Mouse (Mus musculus): ENCODE results near the gene Gucd1. TPM values are rescaled to one million over a fixed set of nuclear protein-coding genes. Genes with fewer than 3 reads are reported as not detected.

The Gucd1 gene
- polyA plus RNA-seq, 1 experiment from 2014 or later: 19.6 TPM

GRCm38 (mm10) chr10:75320321-75320720, 197.5 kb downstream of the Gucd1 start:
- no peak overlapping the region for H3K4me3 ChIP-seq
- H3K36me3 ChIP-seq: no peaks in the 10 kb centered on the region
- ATAC-seq (ENCODE audit: low read depth): no peak
- no peak overlapping the region for H3K9ac ChIP-seq
- H3K27ac ChIP-seq (replicated peaks): no peak overlapping the region
- H3K4me2 ChIP-seq: no peak overlapping the region
- H3K27me3 ChIP-seq: peaks cover 50% of the 10 kb centered on the region
- H3K9me3 ChIP-seq: no peaks in the 10 kb centered on the region
- WGBS: 66% methylated on average over 4 of the region's 4 CpGs
- peaks cover 22% of the 10 kb centered on the region for H3K4me1 ChIP-seq (replicated peaks)

GRCm38 (mm10) chr10:75318206-75318605, 199.6 kb downstream of the Gucd1 start:
- Histone ChIP-seq H3K9ac (0 out of 2 replicates have a peak overlapping the region, but pooled peaks have one; percentile 60), H3K9me3 (no peaks in the 10 kb centered on the region), H3K27me3 (peaks cover 50% of the 10 kb centered on the region), H3K27ac (replicated peaks) (no peak overlapping the region), H3K36me3 (0 out of 2 replicates have a peak, but pooled peaks cover 9% of the 10 kb centered on the region), H3K4me3 (peak overlapping the region; percentile 42; the same call in 1 of the 2 replicates), H3K4me2 (peak overlapping the region; percentile 49), H3K4me1 (replicated peaks) (peaks cover 22% of the 10 kb centered on the region)
- 86% methylated on average over 6 of the region's 6 CpGs for WGBS
- no peak for ATAC-seq (ENCODE audit: low read depth)

DNA sequence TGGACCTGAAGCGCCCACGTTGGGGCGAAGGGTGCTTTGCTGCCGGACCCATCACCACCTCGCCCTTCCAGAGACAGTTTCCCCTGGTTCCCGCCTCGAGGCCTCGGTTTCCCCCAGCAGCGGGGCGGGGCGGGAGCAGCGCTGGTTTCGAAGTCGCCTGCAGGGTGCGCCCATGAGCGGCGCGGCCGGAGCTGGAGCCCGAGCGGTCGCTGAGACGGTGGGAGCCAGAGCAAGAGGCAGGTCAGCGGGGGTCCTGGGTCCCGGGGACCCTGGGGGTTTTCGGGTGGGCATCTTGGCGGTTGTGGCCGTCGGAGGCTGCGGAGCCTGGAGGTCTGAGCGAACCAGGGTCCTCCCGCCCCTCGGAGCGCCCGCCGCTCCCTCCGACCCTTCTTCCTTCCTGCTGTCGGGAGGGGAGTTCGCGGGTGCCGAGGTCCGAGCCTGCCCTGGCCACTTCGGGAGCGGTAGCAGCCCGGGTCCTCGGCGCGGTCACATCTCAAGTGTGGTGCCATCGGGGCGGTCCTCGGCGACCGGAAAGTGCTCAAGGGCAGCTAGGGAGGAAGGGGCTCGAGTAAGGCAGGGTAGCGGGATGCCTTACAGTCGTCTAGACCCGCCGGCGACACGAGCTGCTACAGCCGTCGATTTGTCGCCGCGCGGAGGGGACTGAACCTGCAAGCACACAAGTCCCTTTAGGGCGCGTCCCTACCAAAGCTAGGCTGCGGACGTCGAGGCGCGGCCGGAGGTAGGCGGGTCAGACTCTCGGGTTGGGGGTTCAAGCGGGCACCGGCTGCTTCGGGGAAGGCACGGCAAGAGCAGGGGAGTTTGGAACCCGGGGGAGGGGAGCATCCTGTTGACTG, 200.6 kb downstream of the Gucd1 start:
- Histone ChIP-seq H3K9ac (peak overlapping the region; percentile 60), H3K27ac (replicated peaks) (peak overlapping the region; percentile 52; the same call in 1 of the 2 replicates), H3K9me3 (no peaks in the 10 kb centered on the region), H3K27me3 (peaks cover 50% of the 10 kb centered on the region), H3K4me3 (peak overlapping the region; percentile 42), H3K4me2 (peak overlapping the region; percentile 49), H3K4me1 (replicated peaks) (peaks cover 20% of the 10 kb centered on the region), H3K36me3 (peaks cover 20% of the 10 kb centered on the region)
- ATAC-seq (ENCODE audit: low read depth): peak; percentile 72
- WGBS: 1% methylated on average over 81 of the region's 81 CpGs

- peaks cover 50% of the 10 kb centered on the region for H3K27me3 ChIP-seq
- 0% methylated on average over 4 of the region's 4 CpGs for WGBS
- peak within 1 kb of the TSS; percentile 42 for H3K4me3 ChIP-seq
- ATAC-seq (ENCODE audit: low read depth): no peak
- H3K4me2 ChIP-seq: peak within 1 kb of the TSS; percentile 49
- peaks cover 25% of the 10 kb centered on the region for H3K36me3 ChIP-seq
- peak within 1 kb of the TSS; percentile 60 for H3K9ac ChIP-seq
- no peaks in the 10 kb centered on the region for H3K9me3 ChIP-seq
- peak within 1 kb of the TSS; percentile 52; the same call in 1 of the 2 replicates for H3K27ac ChIP-seq (replicated peaks)
- H3K4me1 ChIP-seq (replicated peaks): peaks cover 20% of the 10 kb centered on the region
These were observed 201.1 kb downstream of the Gucd1 start, which contains the start of gene Adora2a for GRCm38 (mm10) chr10:75316872-75316907. Adora2a (plus strand) TSS chr10:75316877.

GRCm38 (mm10) chr10:75316472-75316871, 201.3 kb downstream of the Gucd1 start:
- peak overlapping the region; percentile 49 for H3K4me2 ChIP-seq
- H3K27ac ChIP-seq (replicated peaks): 0 out of 2 replicates have a peak overlapping the region, but pooled peaks have one; percentile 14
- H3K4me3 ChIP-seq: peak overlapping the region; percentile 42
- peak overlapping the region; percentile 60 for H3K9ac ChIP-seq
- H3K27me3 ChIP-seq: peaks cover 50% of the 10 kb centered on the region
- peak; percentile 43 for ATAC-seq (ENCODE audit: low read depth)
- peaks cover 27% of the 10 kb centered on the region for H3K36me3 ChIP-seq
- no peaks in the 10 kb centered on the region for H3K9me3 ChIP-seq
- 4% methylated on average over 9 of the region's 9 CpGs for WGBS
- H3K4me1 ChIP-seq (replicated peaks): peaks cover 20% of the 10 kb centered on the region

GRCm38 (mm10) chr10:75315756-75316155, 202.0 kb downstream of the Gucd1 start:
- Histone ChIP-seq H3K4me2 (no peak overlapping the region), H3K36me3 (peaks cover 34% of the 10 kb centered on the region), H3K4me1 (replicated peaks) (peaks cover 20% of the 10 kb centered on the region), H3K27ac (replicated peaks) (no peak overlapping the region), H3K9me3 (no peaks in the 10 kb centered on the region), H3K4me3 (no peak overlapping the region), H3K27me3 (peaks cover 50% of the 10 kb centered on the region), H3K9ac (no peak overlapping the region)
- no peak for ATAC-seq (ENCODE audit: low read depth)
- WGBS: 73% methylated on average over 8 of the region's 8 CpGs

GRCm38 (mm10) chr10:75314190-75314980, 203.4 kb downstream of the Gucd1 start:
- Histone ChIP-seq H3K4me3 (no peak overlapping the region), H3K36me3 (peaks cover 48% of the 10 kb centered on the region), H3K9me3 (no peaks in the 10 kb centered on the region), H3K4me1 (replicated peaks) (peaks cover 20% of the 10 kb centered on the region), H3K27me3 (peaks cover 39% of the 10 kb centered on the region), H3K27ac (replicated peaks) (peak overlapping the region; percentile 38; the same call in 1 of the 2 replicates), H3K9ac (no peak overlapping the region; the same call in 1 of the 2 replicates), H3K4me2 (no peak overlapping the region)
- ATAC-seq (ENCODE audit: low read depth): no peak
- 70% methylated on average over 6 of the region's 6 CpGs for WGBS

GRCm38 (mm10) chr10:75312361-75312760, 205.4 kb downstream of the Gucd1 start:
- Histone ChIP-seq H3K4me2 (no peak overlapping the region), H3K27ac (replicated peaks) (no peak overlapping the region), H3K27me3 (peaks cover 19% of the 10 kb centered on the region), H3K9ac (no peak overlapping the region), H3K4me3 (no peak overlapping the region), H3K36me3 (peaks cover 68% of the 10 kb centered on the region), H3K4me1 (replicated peaks) (peaks cover 15% of the 10 kb centered on the region), H3K9me3 (no peaks in the 10 kb centered on the region)
- WGBS: 84% methylated on average over 7 of the region's 7 CpGs
- ATAC-seq (ENCODE audit: low read depth): no peak

- Histone ChIP-seq H3K27ac (replicated peaks) (no peak overlapping the region), H3K9ac (no peak overlapping the region), H3K9me3 (no peaks in the 10 kb centered on the region), H3K4me2 (no peak overlapping the region), H3K4me1 (replicated peaks) (peaks cover 22% of the 10 kb centered on the region), H3K27me3 (no peaks in the 10 kb centered on the region), H3K36me3 (peaks cover 74% of the 10 kb centered on the region), H3K4me3 (no peak overlapping the region)
- 93% methylated on average over 7 of the region's 7 CpGs for WGBS
- ATAC-seq (ENCODE audit: low read depth): no peak
These were observed 210.6 kb downstream of the Gucd1 start for GRCm38 (mm10) chr10:75307130-75307529.

- ATAC-seq (ENCODE audit: low read depth): 0 out of 2 replicates have a peak, but pooled peaks have one; percentile 19
- peaks cover 27% of the 10 kb centered on the region for H3K4me1 ChIP-seq (replicated peaks)
- no peaks in the 10 kb centered on the region for H3K27me3 ChIP-seq
- peaks cover 67% of the 10 kb centered on the region for H3K36me3 ChIP-seq
- peak overlapping the region; percentile 76 for H3K27ac ChIP-seq (replicated peaks)
- no peak overlapping the region for H3K4me2 ChIP-seq
- H3K4me3 ChIP-seq: no peak overlapping the region
- 87% methylated on average over 6 of the region's 6 CpGs for WGBS
- no peak overlapping the region for H3K9ac ChIP-seq
- H3K9me3 ChIP-seq: no peaks in the 10 kb centered on the region
These were observed 213.4 kb downstream of the Gucd1 start for GRCm38 (mm10) chr10:75304413-75304812.

- Histone ChIP-seq H3K4me1 (replicated peaks) (peaks cover 31% of the 10 kb centered on the region), H3K36me3 (peaks cover 67% of the 10 kb centered on the region), H3K27me3 (no peaks in the 10 kb centered on the region), H3K27ac (replicated peaks) (peak overlapping the region; percentile 76), H3K4me3 (no peak overlapping the region), H3K9me3 (no peaks in the 10 kb centered on the region), H3K4me2 (no peak overlapping the region), H3K9ac (no peak overlapping the region)
- no peak for ATAC-seq (ENCODE audit: low read depth)
- 90% methylated on average over 5 of the region's 5 CpGs for WGBS
These were observed 213.7 kb downstream of the Gucd1 start for GRCm38 (mm10) chr10:75304049-75304405.

GRCm38 (mm10) chr10:75303324-75304048, 214.3 kb downstream of the Gucd1 start:
- WGBS: 87% methylated on average over 8 of the region's 8 CpGs
- no peak for ATAC-seq (ENCODE audit: low read depth)
- H3K4me3 ChIP-seq: no peak overlapping the region
- no peaks in the 10 kb centered on the region for H3K9me3 ChIP-seq
- H3K27me3 ChIP-seq: no peaks in the 10 kb centered on the region
- no peak overlapping the region for H3K4me2 ChIP-seq
- peaks cover 33% of the 10 kb centered on the region for H3K4me1 ChIP-seq (replicated peaks)
- 0 out of 2 replicates have a peak overlapping the region, but pooled peaks have one; percentile 31 for H3K9ac ChIP-seq
- peak overlapping the region; percentile 76 for H3K27ac ChIP-seq (replicated peaks)
- H3K36me3 ChIP-seq: peaks cover 67% of the 10 kb centered on the region

Data from neural tube, embryonic 13.5 days (tissue).